Mouse (Mus musculus) lung, embryonic 14.5 days (tissue): ENCODE results near the gene Susd2. TPM values are rescaled to one million over a fixed set of nuclear protein-coding genes. Genes with fewer than 3 reads are reported as not detected.

ENCODE experiments used
- ATAC-seq: fragments of 200-750 bp; cut with Nextera tagmentation; 2 replicates; pipeline ENCODE4 v1.8.0; 2017; ENCODE audit warnings: mild to moderate bottlenecking, moderate TSS enrichment, moderate library complexity; ENCODE audit not compliant: insufficient read depth
- DNase-seq: peaks from one replicate; pipeline ENCODE4 v3.0.0-alpha.2; 2015
- H3K27ac ChIP-seq: fragments of 300-500 bp; sonication (generic); 2 replicates; pipeline ENCODE4 v1.5.1; 2014; ENCODE audit warnings: low read depth, mild to moderate bottlenecking, moderate library complexity
- H3K27me3 ChIP-seq: fragments of 300-500 bp; sonication (generic); 2 replicates; pipeline ENCODE4 v1.6.1; 2014; ENCODE audit warnings: low read length, control low read depth; ENCODE audit not compliant: insufficient read depth
- H3K36me3 ChIP-seq: fragments of 300-500 bp; sonication (generic); 2 replicates; pipeline ENCODE4 v1.6.1; 2014; ENCODE audit warnings: control low read depth; ENCODE audit not compliant: insufficient read depth
- H3K4me1 ChIP-seq: fragments of 300-500 bp; sonication (generic); 2 replicates; pipeline ENCODE4 v1.6.1; 2014; ENCODE audit warnings: antibody characterized with exemption, control low read depth; ENCODE audit not compliant: insufficient read depth
- H3K4me2 ChIP-seq: fragments of 300-500 bp; sonication (generic); 2 replicates; pipeline ENCODE4 v1.6.1; 2014; ENCODE audit warnings: mild to moderate bottlenecking
- H3K4me3 ChIP-seq: fragments of 300-500 bp; sonication (generic); 2 replicates; pipeline ENCODE4 v1.5.1; 2014; ENCODE audit warnings: low read depth, low read length
- H3K9ac ChIP-seq: fragments of 300-500 bp; sonication (generic); 2 replicates; pipeline ENCODE4 v1.6.1; 2014
- H3K9me3 ChIP-seq: fragments of 300-500 bp; sonication (generic); 2 replicates; pipeline ENCODE4 v1.6.1; 2016; ENCODE audit warnings: low read depth, low read length, control low read depth
- CTCF ChIP-seq: IDR thresholded peaks from 2 replicates; pipeline ENCODE4 v1.5.1; 2016; ENCODE audit warnings: antibody characterized with exemption, low read depth
- WGBS: fragments of 180-500 bp; shearing (Covaris S2); extraction: QIAGEN DNeasy Blood & Tissue Kit; methylation state at CpG from one replicate; pipeline ENCODE4 v1.1.7; 2014; 5-methylcytosine and 5-hydroxymethylcytosine counted together
- polyA plus RNA-seq: library from polyadenylated mRNA; unstranded; fragments of >200 nt; fragmentation: Nextera tagmentation; extraction: Ambion mirVana; gene quantifications from 2 replicates; pipeline ENCODE4 v1.2.1, GENCODE M21; 2014

Susd2 gene
- polyA plus RNA-seq, 1 experiment from 2014 or later: 5.9 TPM

DNA sequence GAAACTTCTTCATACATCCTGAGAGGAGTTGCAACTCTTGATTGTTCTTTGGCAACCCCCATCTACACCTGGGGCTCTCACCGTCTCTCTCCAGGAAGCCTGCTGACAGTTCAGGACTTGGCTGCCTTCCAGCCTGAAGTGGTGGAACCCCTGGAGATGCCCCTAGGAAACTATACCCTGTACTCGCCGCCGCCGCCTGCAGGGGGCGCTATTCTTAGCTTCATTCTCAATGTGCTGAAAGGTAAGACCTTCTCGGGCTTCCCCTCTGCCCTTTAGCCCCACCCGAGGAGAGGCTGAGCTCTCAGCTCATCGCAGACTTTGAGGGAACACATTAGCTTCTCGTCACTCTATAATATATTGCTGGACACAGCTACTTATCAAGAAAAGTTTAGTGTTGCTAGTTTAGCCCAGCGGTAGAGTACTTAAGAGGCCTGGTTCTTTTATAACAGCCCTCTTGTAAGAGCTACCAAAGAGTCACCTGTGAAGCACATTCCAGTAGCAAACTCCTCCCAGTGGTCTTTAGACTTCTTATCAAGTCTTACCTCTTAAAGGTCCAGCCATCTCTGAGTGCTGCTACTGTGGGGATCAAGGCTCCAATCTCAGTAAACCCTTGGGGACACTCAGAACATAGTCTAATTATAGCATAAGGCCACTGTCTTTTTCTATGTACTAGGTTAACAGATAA, 38.5 kb downstream of the Susd2 start:
- H3K36me3 ChIP-seq: no peaks in the 10 kb centered on the region
- H3K9ac ChIP-seq: no peak overlapping the region
- no peaks in the 10 kb centered on the region for H3K4me1 ChIP-seq
- H3K4me3 ChIP-seq: no peak overlapping the region
- no peak overlapping the region for H3K4me2 ChIP-seq
- H3K27ac ChIP-seq: no peak overlapping the region
- no peaks in the 10 kb centered on the region for H3K9me3 ChIP-seq
- ATAC-seq (no peak), DNase-seq (no peak)
- H3K27me3 ChIP-seq: no peaks in the 10 kb centered on the region
- WGBS: 32% methylated on average over 11 of the region's 11 CpGs
- peak; percentile 49 for TF ChIP-seq CTCF

DNA sequence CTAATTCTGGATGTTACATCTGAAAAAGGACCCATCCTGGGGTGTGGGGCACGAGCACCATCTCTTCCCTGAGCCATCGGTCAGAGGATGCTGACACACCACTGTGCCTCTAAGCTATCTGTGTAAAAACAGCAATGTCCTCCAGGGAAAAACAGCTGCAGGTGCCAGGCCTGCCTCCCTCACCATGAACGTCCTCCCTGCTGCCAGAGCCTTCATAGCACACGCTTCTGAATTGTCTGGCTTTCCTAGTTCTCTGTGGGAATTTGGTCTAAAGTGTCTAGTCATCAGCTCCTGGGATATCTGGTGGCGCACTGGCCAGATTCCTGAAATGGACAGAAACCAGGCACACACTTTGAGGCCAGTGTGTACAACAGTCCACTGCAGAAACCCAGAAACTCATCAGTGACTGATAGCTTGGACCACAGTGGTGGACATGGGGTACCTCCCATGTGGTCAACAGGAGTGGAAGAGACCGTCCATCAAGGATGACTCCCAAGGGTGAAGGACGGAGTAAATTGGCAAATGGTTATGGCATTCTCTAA, 43.5 kb downstream of the Susd2 start:
- ATAC-seq: no peak
- no peak for TF ChIP-seq CTCF

DNA sequence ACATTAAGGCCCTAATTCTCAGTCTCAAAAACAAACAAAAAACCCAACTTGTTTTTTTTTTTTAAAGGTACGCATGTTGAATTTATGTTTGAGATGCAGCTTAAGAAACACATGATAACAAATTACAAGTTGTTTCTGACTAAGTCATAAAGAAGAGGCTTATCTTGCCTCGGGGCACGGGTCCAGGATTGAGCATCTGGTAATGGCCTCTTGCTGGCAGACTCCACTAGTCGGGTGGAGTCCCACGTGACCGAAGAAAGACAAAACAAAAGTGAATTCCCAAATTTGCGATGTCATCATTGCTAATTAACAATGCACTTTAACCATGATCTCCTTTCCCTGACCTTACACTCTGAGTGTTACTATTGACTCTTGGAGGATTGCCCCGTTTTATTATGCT, 47.8 kb downstream of the Susd2 start:
- no peaks in the 10 kb centered on the region for H3K36me3 ChIP-seq
- ATAC-seq: no peak
- WGBS: 59% methylated on average over 8 of the region's 8 CpGs
- no peak overlapping the region for H3K4me3 ChIP-seq
- H3K4me2 ChIP-seq: no peak overlapping the region
- H3K4me1 ChIP-seq: 0 out of 2 replicates have a peak, but pooled peaks cover 9% of the 10 kb centered on the region
- peak; percentile 80 for DNase-seq
- H3K27ac ChIP-seq: no peak overlapping the region
- no peak for TF ChIP-seq CTCF
- no peaks in the 10 kb centered on the region for H3K27me3 ChIP-seq
- no peak overlapping the region for H3K9ac ChIP-seq
- H3K9me3 ChIP-seq: no peaks in the 10 kb centered on the region; the same call in 1 of the 2 replicates

More for the DNA sequence above, 43.5 kb downstream of the Susd2 start:
- Histone ChIP-seq H3K36me3 (no peaks in the 10 kb centered on the region), H3K9me3 (no peaks in the 10 kb centered on the region; the same call in 1 of the 2 replicates), H3K4me3 (no peak overlapping the region), H3K9ac (no peak overlapping the region), H3K27me3 (no peaks in the 10 kb centered on the region), H3K4me2 (no peak overlapping the region), H3K27ac (no peak overlapping the region), H3K4me1 (0 out of 2 replicates have a peak, but pooled peaks cover 3% of the 10 kb centered on the region)
- 81% methylated on average over 7 of the region's 7 CpGs for WGBS
- DNase-seq: no peak

DNA sequence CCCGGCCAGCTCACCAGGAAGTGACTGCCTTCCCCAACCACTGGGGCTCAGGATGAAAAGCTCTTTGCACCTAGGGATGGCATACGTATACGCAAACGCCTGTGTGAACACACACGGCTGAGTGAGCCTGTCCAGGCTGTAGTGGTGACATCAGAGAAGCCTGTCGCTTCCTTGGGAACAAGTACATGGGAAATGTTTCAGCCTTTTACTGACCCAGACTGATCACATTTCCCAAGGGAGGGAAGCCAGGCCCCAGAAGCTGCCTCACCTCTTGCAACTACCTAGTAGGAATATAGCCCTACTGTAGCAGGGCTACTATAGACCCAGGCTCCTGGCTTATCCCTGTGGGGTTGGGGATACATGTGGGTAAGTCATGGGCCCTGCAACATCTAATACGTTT, 51.2 kb downstream of the Susd2 start:
- 57% methylated on average over 7 of the region's 7 CpGs for WGBS
- H3K4me1 ChIP-seq: peaks cover 13% of the 10 kb centered on the region; the same call in 1 of the 2 replicates
- H3K4me2 ChIP-seq: no peak overlapping the region
- H3K9ac ChIP-seq: no peak overlapping the region
- H3K36me3 ChIP-seq: no peaks in the 10 kb centered on the region
- no peaks in the 10 kb centered on the region for H3K27me3 ChIP-seq
- no peak overlapping the region for H3K27ac ChIP-seq
- no peak overlapping the region for H3K4me3 ChIP-seq
- DNase-seq: no peak
- no peaks in the 10 kb centered on the region; the same call in 1 of the 2 replicates for H3K9me3 ChIP-seq
- no peak for ATAC-seq
- no peak for TF ChIP-seq CTCF

DNA sequence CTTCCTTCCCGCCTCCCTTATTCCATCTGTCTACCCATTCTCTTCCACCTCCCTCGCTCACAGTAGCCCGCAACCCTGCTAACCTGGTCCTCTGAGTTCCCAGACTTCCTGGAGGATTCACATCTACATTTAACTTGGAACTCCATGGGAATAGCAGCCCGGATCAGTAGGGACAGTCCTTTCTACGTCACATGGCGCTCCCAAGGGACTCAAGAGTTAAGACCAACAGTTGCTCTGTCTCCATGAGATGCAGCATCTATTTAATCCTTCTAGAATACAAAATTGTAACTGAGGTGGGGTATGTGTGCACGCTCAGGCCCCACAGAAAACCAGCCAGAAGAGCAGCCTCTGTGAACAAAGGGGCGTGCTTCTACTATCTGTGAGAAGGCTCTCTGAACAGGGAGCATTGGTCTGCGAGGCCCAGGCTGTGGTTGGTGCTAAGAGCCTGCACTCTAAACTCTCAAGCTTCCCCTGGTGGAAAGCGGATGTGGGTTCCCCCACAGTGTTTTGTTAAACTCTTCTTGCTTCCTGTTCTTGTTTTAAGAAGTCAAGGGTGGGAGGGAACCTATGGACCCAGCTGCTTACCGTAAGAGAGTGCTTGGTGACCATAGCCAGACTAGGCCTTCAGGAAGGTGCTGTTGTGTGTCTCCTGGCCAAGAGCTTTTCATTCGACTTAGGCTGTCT, 52.5 kb downstream of the Susd2 start:
- no peak overlapping the region for H3K4me3 ChIP-seq
- WGBS: 71% methylated on average over 12 of the region's 12 CpGs
- no peak overlapping the region for H3K9ac ChIP-seq
- no peak overlapping the region for H3K4me2 ChIP-seq
- ATAC-seq: no peak
- DNase-seq: peak; percentile 63
- no peaks in the 10 kb centered on the region for H3K27me3 ChIP-seq
- H3K36me3 ChIP-seq: no peaks in the 10 kb centered on the region
- no peaks in the 10 kb centered on the region for H3K9me3 ChIP-seq
- H3K27ac ChIP-seq: no peak overlapping the region; the same call in 1 of the 2 replicates
- peaks cover 13% of the 10 kb centered on the region; the same call in 1 of the 2 replicates for H3K4me1 ChIP-seq
- TF ChIP-seq CTCF: no peak; the same call in 1 of the 2 replicates

DNA sequence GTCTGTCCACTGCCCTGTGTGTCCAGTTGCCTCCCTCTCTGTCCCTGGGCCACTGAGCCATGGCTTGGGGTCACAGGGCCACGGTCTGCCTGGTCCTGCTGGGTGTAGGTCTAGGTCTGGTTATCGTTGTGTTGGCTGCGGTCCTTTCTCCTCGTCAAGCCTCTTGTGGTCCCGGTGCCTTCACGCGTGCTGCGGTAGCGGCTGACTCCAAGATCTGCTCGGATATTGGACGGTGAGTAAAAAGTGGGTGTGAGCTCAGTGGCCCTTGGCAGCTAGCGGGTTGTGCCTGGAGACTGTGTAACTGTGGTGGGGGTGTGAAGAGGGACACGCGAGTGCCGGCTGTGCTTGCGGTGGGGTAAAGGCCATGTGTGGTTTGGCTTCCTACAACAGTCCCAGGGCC, 54.2 kb downstream of the Susd2 start:
- H3K4me2 ChIP-seq: peak overlapping the region; percentile 48
- ATAC-seq: peak; percentile 16; the same call in 1 of the 2 replicates
- H3K9me3 ChIP-seq: no peaks in the 10 kb centered on the region
- H3K4me3 ChIP-seq: peak overlapping the region; percentile 8; the same call in 1 of the 2 replicates
- H3K4me1 ChIP-seq: peaks cover 10% of the 10 kb centered on the region; the same call in 1 of the 2 replicates
- H3K36me3 ChIP-seq: no peaks in the 10 kb centered on the region
- H3K27me3 ChIP-seq: peaks cover 7% of the 10 kb centered on the region; the same call in 1 of the 2 replicates
- peak; percentile 29 for DNase-seq
- peak overlapping the region; percentile 54; the same call in 1 of the 2 replicates for H3K27ac ChIP-seq
- WGBS: 44% methylated on average over 16 of the region's 16 CpGs
- TF ChIP-seq CTCF: no peak
- peak overlapping the region; percentile 38 for H3K9ac ChIP-seq

DNA sequence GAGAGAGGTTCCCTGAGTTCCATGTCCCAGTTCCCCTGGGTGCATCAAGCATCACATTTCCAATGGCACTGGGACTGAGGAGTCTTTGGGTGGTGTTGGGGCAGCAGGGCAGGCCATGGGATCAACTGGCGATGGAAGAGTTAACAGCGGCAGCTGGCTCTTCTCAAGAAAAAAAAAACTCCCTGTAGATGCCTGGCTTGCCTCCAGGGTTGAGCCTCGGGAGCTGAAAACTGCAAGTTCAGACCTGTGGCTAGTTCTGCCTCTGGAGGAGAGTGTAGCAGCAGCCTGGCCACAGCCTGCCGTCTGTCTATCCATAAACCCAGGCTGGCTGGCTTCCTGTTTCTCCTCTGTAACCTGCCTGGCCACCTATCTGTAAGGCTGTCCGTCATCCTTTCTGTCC, 54.7 kb downstream of the Susd2 start, which contains the start of gene Ggt5:
Gene Ggt5 (plus strand): TSS at position 212 of the 400 bp plus-strand sequence.
- Histone ChIP-seq H3K9me3 (no peaks in the 10 kb centered on the region), H3K4me2 (peak within 1 kb of the TSS; percentile 48), H3K4me3 (peak within 1 kb of the TSS; percentile 8; the same call in 1 of the 2 replicates), H3K27me3 (peaks cover 7% of the 10 kb centered on the region; the same call in 1 of the 2 replicates), H3K27ac (peak within 1 kb of the TSS; percentile 54; the same call in 1 of the 2 replicates), H3K4me1 (peaks cover 10% of the 10 kb centered on the region; the same call in 1 of the 2 replicates), H3K36me3 (no peaks in the 10 kb centered on the region), H3K9ac (peak within 1 kb of the TSS; percentile 38)
- ATAC-seq: peak; percentile 66
- peak; percentile 93 for DNase-seq
- 8% methylated on average over 5 of the region's 5 CpGs for WGBS
- peak; percentile 22; the same call in 1 of the 2 replicates for TF ChIP-seq CTCF
